Mouse (Mus musculus) heart, postnatal 0 days (tissue): ENCODE measurements at regions not wholly inside any gene's neighbourhood (a gene's known extent, or its start where the extent isn't known, plus 50 kb on each side); places are given as distances from the start of the nearest gene placed in this dataset.

ENCODE experiments used
- ATAC-seq: fragments of 200-750 bp; cut with Nextera tagmentation; 2 replicates; pipeline ENCODE4 v1.8.0; 2017; ENCODE audit warnings: low read depth, moderate number of reproducible peaks, moderate library complexity; ENCODE audit not compliant: insufficient read depth
- DNase-seq: peaks from one replicate; pipeline ENCODE4 v3.0.0-alpha.2; 2016; ENCODE audit warnings: low spot score
- H3K27ac ChIP-seq: fragments of 300-500 bp; sonication (generic); 2 replicates; pipeline ENCODE4 v1.5.1; 2014; ENCODE audit warnings: low read depth, mild to moderate bottlenecking
- H3K27me3 ChIP-seq: fragments of 300-500 bp; sonication (generic); 2 replicates; pipeline ENCODE4 v1.6.1; 2014; ENCODE audit warnings: low read length, mixed read lengths; ENCODE audit not compliant: control insufficient read depth, insufficient read depth
- H3K36me3 ChIP-seq: fragments of 300-500 bp; sonication (generic); replicated peaks from 2 replicates; pipeline ENCODE4 v1.6.1; 2014; ENCODE audit warnings: low read length, mixed read lengths; ENCODE audit not compliant: control insufficient read depth, insufficient read depth
- H3K4me1 ChIP-seq: fragments of 300-500 bp; sonication (generic); 2 replicates; pipeline ENCODE4 v1.6.1; 2014; ENCODE audit warnings: antibody characterized with exemption; ENCODE audit not compliant: control insufficient read depth, insufficient read depth
- H3K4me2 ChIP-seq: fragments of 300-500 bp; sonication (generic); 2 replicates; pipeline ENCODE4 v1.6.1; 2014; ENCODE audit warnings: low read depth, mild to moderate bottlenecking, low read length, moderate library complexity
- H3K4me3 ChIP-seq: fragments of 300-500 bp; sonication (generic); 2 replicates; pipeline ENCODE4 v1.5.1; 2014; ENCODE audit warnings: low read depth, low read length
- H3K9ac ChIP-seq: fragments of 300-500 bp; sonication (generic); replicated peaks from 2 replicates; pipeline ENCODE4 v1.6.1; 2014; ENCODE audit warnings: low read depth, low read length, mixed read lengths
- H3K9me3 ChIP-seq: fragments of 300-500 bp; sonication (generic); replicated peaks from 2 replicates; pipeline ENCODE4 v1.6.1; 2016; ENCODE audit warnings: low read length; ENCODE audit not compliant: control insufficient read depth
- CTCF ChIP-seq: IDR thresholded peaks from 2 replicates; pipeline ENCODE4 v1.5.1; 2016; ENCODE audit warnings: antibody characterized with exemption, control low read depth, low read depth
- EP300 ChIP-seq: IDR thresholded peaks from 2 replicates; pipeline ENCODE4 v1.6.1; 2016; ENCODE audit warnings: antibody characterized with exemption, low read depth
- WGBS: fragments of 180-500 bp; shearing (Covaris S2); extraction: QIAGEN DNeasy Blood & Tissue Kit; methylation state at CpG from one replicate; pipeline ENCODE4 v1.1.7; 2014; 5-methylcytosine and 5-hydroxymethylcytosine counted together

DNA sequence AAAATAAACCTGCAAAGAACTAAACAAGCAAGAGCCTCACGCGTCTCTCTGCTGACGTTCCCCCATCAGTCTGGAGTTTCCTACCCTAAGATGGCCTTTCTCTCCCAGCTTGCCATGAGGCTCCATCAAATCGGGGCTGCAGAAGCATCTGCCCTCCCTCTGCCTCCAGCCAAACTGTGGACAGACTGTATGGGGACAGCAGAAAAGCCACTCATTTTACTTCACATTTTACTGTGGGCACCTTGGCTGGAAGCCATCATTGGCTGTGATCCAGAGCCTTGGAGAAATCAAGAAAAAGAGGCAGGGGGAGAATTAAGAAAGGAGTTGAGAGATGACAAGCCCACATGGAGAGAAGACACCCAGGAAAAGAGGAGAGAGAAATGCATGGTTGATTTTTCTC lies 225.9 kb upstream of the 3110018I06Rik start:
- Histone ChIP-seq H3K4me3 (no peak overlapping the region), H3K9ac (no peak overlapping the region), H3K4me2 (no peak overlapping the region), H3K4me1 (no peaks in the 10 kb centered on the region), H3K9me3 (no peaks in the 10 kb centered on the region), H3K27ac (no peak overlapping the region), H3K27me3 (no peaks in the 10 kb centered on the region), H3K36me3 (no peaks in the 10 kb centered on the region)
- DNase-seq (no peak), ATAC-seq (no peak)
- TF ChIP-seq CTCF = no peak
- no peak for TF ChIP-seq EP300
- 83% methylated on average over 4 of the region's 4 CpGs for WGBS

- WGBS = 46% methylated on average over 2 of the region's 2 CpGs
- H3K9ac ChIP-seq = no peak overlapping the region
- no peaks in the 10 kb centered on the region for H3K36me3 ChIP-seq
- H3K9me3 ChIP-seq = no peaks in the 10 kb centered on the region
- H3K4me2 ChIP-seq = no peak overlapping the region
- ATAC-seq (no peak), DNase-seq (no peak)
- TF ChIP-seq EP300 (no peak), CTCF (no peak)
- no peak overlapping the region for H3K27ac ChIP-seq
- no peaks in the 10 kb centered on the region for H3K4me1 ChIP-seq
- no peak overlapping the region for H3K4me3 ChIP-seq
- H3K27me3 ChIP-seq = no peaks in the 10 kb centered on the region
Measured at GRCm38 (mm10) chr12:107266696-107267095, 221.7 kb upstream of the 3110018I06Rik start.

GRCm38 (mm10) chr12:107285622-107286021 lies 202.8 kb upstream of the 3110018I06Rik start:
- H3K9me3 ChIP-seq = no peaks in the 10 kb centered on the region
- H3K4me1 ChIP-seq = no peaks in the 10 kb centered on the region
- ATAC-seq = no peak
- no peak overlapping the region for H3K4me3 ChIP-seq
- H3K36me3 ChIP-seq = no peaks in the 10 kb centered on the region
- WGBS = 66% methylated on average over 9 of the region's 9 CpGs
- no peak overlapping the region for H3K27ac ChIP-seq
- no peak overlapping the region for H3K4me2 ChIP-seq
- H3K9ac ChIP-seq = no peak overlapping the region
- H3K27me3 ChIP-seq = no peaks in the 10 kb centered on the region
- DNase-seq = no peak
- TF ChIP-seq CTCF = no peak
- TF ChIP-seq EP300 = no peak

- Histone ChIP-seq H3K9ac (no peak overlapping the region), H3K9me3 (no peaks in the 10 kb centered on the region), H3K4me1 (no peaks in the 10 kb centered on the region), H3K27ac (no peak overlapping the region), H3K4me2 (no peak overlapping the region), H3K4me3 (no peak overlapping the region), H3K36me3 (no peaks in the 10 kb centered on the region), H3K27me3 (no peaks in the 10 kb centered on the region)
- DNase-seq (no peak), ATAC-seq (no peak)
- 53% methylated on average over 5 of the region's 5 CpGs for WGBS
- TF ChIP-seq CTCF (no peak), EP300 (no peak)
Measured at GRCm38 (mm10) chr12:107291377-107291776, 197.1 kb upstream of the 3110018I06Rik start.

DNA sequence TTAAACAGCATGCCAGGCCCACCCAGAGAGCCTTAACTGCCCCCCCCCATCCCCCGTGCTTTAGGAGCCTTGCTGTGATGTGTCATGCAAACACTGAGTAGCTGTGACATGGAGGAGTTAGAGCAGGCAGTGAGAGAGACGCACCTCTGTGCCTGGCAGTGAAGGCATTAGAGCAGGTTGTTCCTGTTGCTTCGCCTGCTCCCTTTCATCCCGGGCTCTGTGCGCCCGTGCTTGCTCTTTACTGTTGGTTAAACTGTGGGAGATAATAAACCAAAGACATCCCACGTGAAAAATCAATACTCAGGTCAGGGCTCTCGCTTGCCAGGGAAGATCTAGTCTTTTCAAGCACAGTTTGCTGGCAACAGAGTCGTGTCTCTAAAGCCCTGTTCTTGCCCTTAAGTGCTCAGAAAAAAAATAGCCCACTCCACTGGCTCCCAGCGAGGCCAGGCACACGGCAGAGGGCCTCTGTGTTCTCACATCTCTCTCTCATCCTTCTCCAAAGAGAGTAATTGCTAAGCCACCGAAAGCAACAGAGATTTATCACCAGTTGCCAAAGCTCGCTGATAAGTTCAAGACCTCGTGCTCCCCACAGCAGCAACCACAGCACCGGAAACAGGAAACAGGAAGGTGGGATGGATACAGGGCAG lies 181.2 kb upstream of the 3110018I06Rik start:
- Histone ChIP-seq H3K27me3 (no peaks in the 10 kb centered on the region), H3K4me3 (no peak overlapping the region), H3K4me1 (no peaks in the 10 kb centered on the region), H3K4me2 (no peak overlapping the region), H3K27ac (no peak overlapping the region), H3K9ac (no peak overlapping the region), H3K9me3 (no peaks in the 10 kb centered on the region), H3K36me3 (no peaks in the 10 kb centered on the region)
- no peak for TF ChIP-seq EP300
- TF ChIP-seq CTCF = no peak
- DNase-seq (no peak), ATAC-seq (no peak)
- 23% methylated on average over 15 of the region's 15 CpGs for WGBS

GRCm38 (mm10) chr12:107315446-107315845 lies 173.0 kb upstream of the 3110018I06Rik start:
- Histone ChIP-seq H3K9ac (no peak overlapping the region), H3K4me1 (no peaks in the 10 kb centered on the region), H3K36me3 (no peaks in the 10 kb centered on the region), H3K9me3 (no peaks in the 10 kb centered on the region), H3K4me2 (no peak overlapping the region), H3K27me3 (no peaks in the 10 kb centered on the region), H3K4me3 (no peak overlapping the region), H3K27ac (no peak overlapping the region)
- ATAC-seq (no peak), DNase-seq (no peak)
- TF ChIP-seq CTCF (no peak), EP300 (no peak)
- 77% methylated on average over 4 of the region's 4 CpGs for WGBS
